Mouse (Mus musculus) small intestine, adult 2 months (tissue): Measurements from ENCODE around the gene C2cd4c.

Experiments
- CTCF ChIP-seq: fragments of 200-500 bp; IDR thresholded peaks from 2 replicates; pipeline ENCODE4 v1.5.1; 2012; ENCODE audit warnings: low read depth, mild to moderate bottlenecking, control low read depth, inconsistent platforms, low read length, moderate library complexity, mixed read lengths; ENCODE audit not compliant: insufficient replicate concordance, insufficient read length; ENCODE audit errors: extremely low read depth
- POLR2A ChIP-seq: fragments of 200-500 bp; IDR thresholded peaks from 2 replicates; pipeline ENCODE4 v1.6.1; 2012; ENCODE audit warnings: low read depth, mild to moderate bottlenecking, control low read depth, inconsistent platforms, low read length, moderate library complexity

- TF ChIP-seq CTCF, result no peak
- TF ChIP-seq POLR2A, result no peak
Observed at GRCm38 (mm10) chr10:79613578-79614304, at the start of gene C2cd4c.
